Mouse (Mus musculus) G1E (cell line): Measurements from ENCODE around the gene Sycp3.

Experiments
- CTCF ChIP-seq: IDR thresholded peaks from 2 replicates; pipeline ENCODE4 v1.5.1; 2012; ENCODE audit warnings: low read depth, low read length, inconsistent platforms, mixed read lengths
- GATA2 ChIP-seq: IDR thresholded peaks from 2 replicates; pipeline ENCODE4 v1.6.1; 2012; ENCODE audit warnings: low read depth, low read length, inconsistent platforms, borderline replicate concordance

- TF ChIP-seq CTCF (no peak), GATA2 (no peak)
These were observed 18.1 kb upstream of the Sycp3 start for GRCm38 (mm10) chr10:88441224-88441623.
